Mouse (Mus musculus) embryonic facial prominence, embryonic 10.5 days (tissue): ENCODE results near the gene Fbxw21. TPM values are rescaled to one million over a fixed set of nuclear protein-coding genes. Genes with fewer than 3 reads are reported as not detected.
A peak's percentile ranks its signal among the peaks of the same experiment; 100 is the strongest.

Experiments used
- DNase-seq: peaks from one replicate; pipeline ENCODE4 v3.0.0-alpha.2; 2017; ENCODE audit warnings: low spot score
- H3K27ac ChIP-seq: fragments of 300-500 bp; sonication (generic); replicated peaks from 2 replicates; pipeline ENCODE4 v1.5.1; 2016; ENCODE audit warnings: mild to moderate bottlenecking
- H3K27me3 ChIP-seq: fragments of 300-500 bp; sonication (generic); replicated peaks from 2 replicates; pipeline ENCODE4 v1.6.1; 2016; ENCODE audit warnings: low read depth, mild to moderate bottlenecking; ENCODE audit not compliant: poor library complexity, severe bottlenecking
- H3K36me3 ChIP-seq: fragments of 300-500 bp; sonication (generic); replicated peaks from 2 replicates; pipeline ENCODE4 v1.6.1; 2016; ENCODE audit warnings: mild to moderate bottlenecking, moderate library complexity
- H3K4me1 ChIP-seq: fragments of 300-500 bp; sonication (generic); 2 replicates; pipeline ENCODE4 v1.6.1; 2016
- H3K4me3 ChIP-seq: fragments of 300-500 bp; sonication (generic); 2 replicates; pipeline ENCODE4 v1.5.1; 2016; ENCODE audit warnings: mild to moderate bottlenecking, moderate library complexity
- H3K9me3 ChIP-seq: fragments of 300-500 bp; sonication (generic); 2 replicates; pipeline ENCODE4 v1.6.1; 2016; ENCODE audit warnings: mild to moderate bottlenecking
- WGBS: fragments of 180-500 bp; shearing (Covaris S2); methylation state at CpG from one replicate; pipeline ENCODE4 v1.1.7; 2016; 5-methylcytosine and 5-hydroxymethylcytosine counted together
- polyA plus RNA-seq: library from polyadenylated mRNA; unstranded; fragments of >200 nt; fragmentation: Nextera tagmentation; extraction: Ambion mirVana; gene quantifications from 2 replicates; pipeline ENCODE4 v1.2.1, GENCODE M21; 2016

Gene Fbxw21
- polyA plus RNA-seq, 1 experiment from 2014 or later: not detected

GRCm38 (mm10) chr9:109095137-109095982, 66.5 kb downstream of the Fbxw21 start, which contains the start of gene Plxnb1:
Plxnb1 (plus strand) TSS chr9:109095389.
- peak; percentile 90 for DNase-seq
- peak within 1 kb of the TSS; percentile 100 for H3K27ac ChIP-seq
- under 1% methylated on average over 101 of the region's 102 CpGs for WGBS
- H3K27me3 ChIP-seq: no peaks in the 10 kb centered on the region
- H3K9me3 ChIP-seq: no peaks in the 10 kb centered on the region
- H3K36me3 ChIP-seq: peaks cover 45% of the 10 kb centered on the region
- H3K4me1 ChIP-seq: peaks cover 77% of the 10 kb centered on the region
- H3K4me3 ChIP-seq: peak within 1 kb of the TSS; percentile 87

- H3K36me3 ChIP-seq: peaks cover 44% of the 10 kb centered on the region
- WGBS: 1% methylated on average over 21 of the region's 21 CpGs
Observed at GRCm38 (mm10) chr9:109094553-109095136, 67.2 kb downstream of the Fbxw21 start.

GRCm38 (mm10) chr9:109093786-109094552, 67.9 kb downstream of the Fbxw21 start:
- H3K36me3 ChIP-seq: peaks cover 37% of the 10 kb centered on the region
- no peak for DNase-seq
- peak overlapping the region; percentile 100 for H3K27ac ChIP-seq
- WGBS: 13% methylated on average over 11 of the region's 11 CpGs
- no peaks in the 10 kb centered on the region for H3K9me3 ChIP-seq
- H3K27me3 ChIP-seq: no peaks in the 10 kb centered on the region
- H3K4me1 ChIP-seq: peaks cover 76% of the 10 kb centered on the region
- peak overlapping the region; percentile 87 for H3K4me3 ChIP-seq

More at GRCm38 (mm10) chr9:109094553-109095136, 67.2 kb downstream of the Fbxw21 start:
- H3K4me3 ChIP-seq: peak overlapping the region; percentile 87
- no peaks in the 10 kb centered on the region for H3K9me3 ChIP-seq
- H3K27me3 ChIP-seq: no peaks in the 10 kb centered on the region
- H3K4me1 ChIP-seq: peaks cover 82% of the 10 kb centered on the region
- H3K27ac ChIP-seq: peak overlapping the region; percentile 100
- DNase-seq: peak; percentile 83

- no peaks in the 10 kb centered on the region for H3K9me3 ChIP-seq
- no peaks in the 10 kb centered on the region for H3K27me3 ChIP-seq
- H3K27ac ChIP-seq: 0 out of 2 replicates have a peak overlapping the region, but pooled peaks have one; percentile 15
- H3K36me3 ChIP-seq: peaks cover 33% of the 10 kb centered on the region
- 0 out of 2 replicates have a peak overlapping the region, but pooled peaks have one; percentile 28 for H3K4me3 ChIP-seq
- WGBS: 30% methylated on average over 6 of the region's 6 CpGs
- no peak for DNase-seq
- H3K4me1 ChIP-seq: peaks cover 70% of the 10 kb centered on the region
Observed at GRCm38 (mm10) chr9:109092799-109093198, 69.0 kb downstream of the Fbxw21 start.

GRCm38 (mm10) chr9:109091802-109092201, 70.0 kb downstream of the Fbxw21 start:
- H3K36me3 ChIP-seq: peaks cover 33% of the 10 kb centered on the region
- WGBS: 92% methylated on average over 8 of the region's 8 CpGs
- no peaks in the 10 kb centered on the region for H3K9me3 ChIP-seq
- H3K27ac ChIP-seq: no peak overlapping the region
- no peak overlapping the region for H3K4me3 ChIP-seq
- no peaks in the 10 kb centered on the region for H3K27me3 ChIP-seq
- DNase-seq: no peak
- peaks cover 60% of the 10 kb centered on the region for H3K4me1 ChIP-seq

- Histone ChIP-seq H3K4me3 (no peak overlapping the region), H3K27me3 (no peaks in the 10 kb centered on the region), H3K27ac (0 out of 2 replicates have a peak overlapping the region, but pooled peaks have one; percentile 3), H3K36me3 (peaks cover 33% of the 10 kb centered on the region), H3K9me3 (no peaks in the 10 kb centered on the region), H3K4me1 (peaks cover 52% of the 10 kb centered on the region)
- WGBS: 69% methylated on average over 15 of the region's 15 CpGs
- DNase-seq: no peak
Observed at GRCm38 (mm10) chr9:109090446-109090845, 71.4 kb downstream of the Fbxw21 start.

Other genes starting within 250 kb of the Fbxw21 start
- not detected in 2 replicates for gene Tmem89, start 247.4 kb downstream of the Fbxw21 start, polyA plus RNA-seq
- gene Uqcrc1, start 225.4 kb downstream of the Fbxw21 start, polyA plus RNA-seq: 488 and 506 TPM in 2 replicates
- 1.1 and 2.0 TPM in 2 replicates for gene Col7a1, start 208.5 kb downstream of the Fbxw21 start, polyA plus RNA-seq
- not detected in 2 replicates for gene Ucn2, start 176.0 kb downstream of the Fbxw21 start, polyA plus RNA-seq
- 10.0 and 12.2 TPM in 2 replicates for gene Pfkfb4, start 170.3 kb downstream of the Fbxw21 start, polyA plus RNA-seq
- gene Shisa5, start 123.5 kb downstream of the Fbxw21 start, polyA plus RNA-seq: 38.4 and 42.0 TPM in 2 replicates
- gene Trex1, start 102.3 kb downstream of the Fbxw21 start, polyA plus RNA-seq: 8.4 and 10.3 TPM in 2 replicates
- gene Atrip, start 87.9 kb downstream of the Fbxw21 start, polyA plus RNA-seq: 35.9 and 36.7 TPM in 2 replicates
- gene Ccdc51, start 79.5 kb downstream of the Fbxw21 start, polyA plus RNA-seq: 11.8 and 13.3 TPM in 2 replicates
- 784 and 812 TPM in 2 replicates for gene Tma7, start 79.5 kb downstream of the Fbxw21 start, polyA plus RNA-seq
- 24.8 and 28.6 TPM in 2 replicates for gene Plxnb1, start 66.7 kb downstream of the Fbxw21 start, polyA plus RNA-seq
- not detected in 2 replicates for gene Fbxw13, start 33.9 kb upstream of the Fbxw21 start, polyA plus RNA-seq
- not detected in 2 replicates for gene Fbxw20, start 72.7 kb upstream of the Fbxw21 start, polyA plus RNA-seq
- not detected in 2 replicates for gene Fbxw14, start 125.6 kb upstream of the Fbxw21 start, polyA plus RNA-seq
- not detected in 2 replicates for gene Fbxw28, start 177.6 kb upstream of the Fbxw21 start, polyA plus RNA-seq
- gene Fbxw22, start 242.3 kb upstream of the Fbxw21 start, polyA plus RNA-seq: not detected in 2 replicates